Comparison of ENCODE assay signal across 17 mouse cellular contexts in genomic region chr15:8738156-8738555, GRCm38 (mm10). TPM values are rescaled to one million over a fixed set of nuclear protein-coding genes. Genes with fewer than 3 reads are reported as not detected.
A peak's percentile ranks its signal among the peaks of the same experiment; 100 is the strongest.
DNase-seq lines count a peak whose midpoint lies in the region; ATAC-seq lines count a peak whose summit lies in the region.
"Had no signal": no experiment of that assay in that cellular context is flagged by ENCODE, and none has a peak within 500 bp of the region (broad histone marks: within the 10 kb centered on the region; RNA-seq: fewer than 3 reads in every experiment).

No protein-coding gene starts in this region.

- no peaks in the 10 kb centered on the region for H3K9me3 ChIP-seq in forebrain, embryonic 15.5 days
- no peaks in the 10 kb centered on the region for H3K9me3 ChIP-seq in forebrain, embryonic 13.5 days (replicated peaks)
- H3K9me3 ChIP-seq in midbrain, embryonic 11.5 days (ENCODE audit: control insufficient read depth, low read length): no peaks in the 10 kb centered on the region
- no peaks in the 10 kb centered on the region for H3K9me3 ChIP-seq in midbrain, embryonic 13.5 days
- no peaks in the 10 kb centered on the region for H3K9me3 ChIP-seq in kidney, embryonic 15.5 days (replicated peaks)
- H3K9me3 ChIP-seq: heart, embryonic 15.5 days; hindbrain, embryonic 15.5 days; midbrain, embryonic 10.5 days had no signal

- no peak overlapping the region for H3K9ac ChIP-seq in forebrain, embryonic 15.5 days (replicated peaks)
- H3K9ac ChIP-seq in forebrain, embryonic 13.5 days: no peak overlapping the region
- no peak overlapping the region for H3K9ac ChIP-seq in midbrain, embryonic 11.5 days (ENCODE audit: low read length)
- H3K9ac ChIP-seq in midbrain, embryonic 13.5 days (replicated peaks): no peak overlapping the region
- no peak overlapping the region for H3K9ac ChIP-seq in kidney, embryonic 15.5 days
- H3K9ac ChIP-seq: heart, embryonic 15.5 days; hindbrain, embryonic 15.5 days had no signal

- H3K4me3 ChIP-seq in forebrain, embryonic 15.5 days: no peak overlapping the region
- no peak overlapping the region for H3K4me3 ChIP-seq in forebrain, embryonic 13.5 days
- no peak overlapping the region for H3K4me3 ChIP-seq in midbrain, embryonic 11.5 days (ENCODE audit: low read depth, low read length)
- no peak overlapping the region for H3K4me3 ChIP-seq in midbrain, embryonic 13.5 days (replicated peaks)
- H3K4me3 ChIP-seq in kidney, embryonic 15.5 days (replicated peaks): no peak overlapping the region
- H3K4me3 ChIP-seq: heart, embryonic 15.5 days; hindbrain, embryonic 15.5 days; midbrain, embryonic 10.5 days had no signal

- no peaks in the 10 kb centered on the region for H3K27me3 ChIP-seq in forebrain, embryonic 15.5 days
- H3K27me3 ChIP-seq in forebrain, embryonic 13.5 days: no peaks in the 10 kb centered on the region
- H3K27me3 ChIP-seq in midbrain, embryonic 11.5 days (ENCODE audit: control insufficient read depth, insufficient read depth, low read length): no peaks in the 10 kb centered on the region
- no peaks in the 10 kb centered on the region for H3K27me3 ChIP-seq in midbrain, embryonic 13.5 days
- no peaks in the 10 kb centered on the region for H3K27me3 ChIP-seq in kidney, embryonic 15.5 days
- H3K27me3 ChIP-seq: heart, embryonic 15.5 days; hindbrain, embryonic 15.5 days; Patski had no signal

- DNase-seq in midbrain, embryonic 11.5 days (ENCODE audit: low spot score, missing footprints): peak; percentile 37
- DNase-seq in cerebellum, postnatal 10 days: peak; percentile 80 to 81
- no peak for DNase-seq in embryo, embryonic 11 days
- DNase-seq in left cerebral cortex, adult 18-20 months (ENCODE audit: low spot score in 2 of 2): no peak
- DNase-seq: heart, adult 11 months; kidney, adult 8-10 months; lung, postnatal 14 days; thymus, postnatal 14 days had no signal

- no peak overlapping the region for H3K27ac ChIP-seq in forebrain, embryonic 15.5 days (replicated peaks)
- no peak overlapping the region for H3K27ac ChIP-seq in forebrain, embryonic 13.5 days
- H3K27ac ChIP-seq in midbrain, embryonic 11.5 days (ENCODE audit: low read depth, low read length): no peak overlapping the region
- no peak overlapping the region for H3K27ac ChIP-seq in midbrain, embryonic 13.5 days
- no peak overlapping the region for H3K27ac ChIP-seq in kidney, embryonic 15.5 days
- H3K27ac ChIP-seq: heart, embryonic 15.5 days; hindbrain, embryonic 15.5 days; midbrain, embryonic 10.5 days; stomach, postnatal 0 days had no signal

- ATAC-seq in forebrain, embryonic 15.5 days (replicated peaks): 0 out of 2 replicates have a peak, but pooled peaks have one; percentile 51
- ATAC-seq in forebrain, embryonic 13.5 days: no peak
- no peak for ATAC-seq in midbrain, embryonic 11.5 days (ENCODE audit: low FRiP score)
- ATAC-seq in midbrain, embryonic 13.5 days: no peak
- no peak for ATAC-seq in kidney, embryonic 15.5 days (replicated peaks; ENCODE audit: low FRiP score)
- ATAC-seq: Patski had no signal

- WGBS in forebrain, embryonic 15.5 days: 63% methylated on average over 5 of the region's 5 CpGs
- WGBS in forebrain, embryonic 13.5 days: 81% methylated on average over 5 of the region's 5 CpGs
- WGBS in midbrain, embryonic 11.5 days: 96% methylated on average over 5 of the region's 5 CpGs
- 88% methylated on average over 5 of the region's 5 CpGs for WGBS in midbrain, embryonic 13.5 days
- WGBS in kidney, embryonic 15.5 days: 83% methylated on average over 5 of the region's 5 CpGs

- no peak overlapping the region for H3K4me2 ChIP-seq in forebrain, embryonic 15.5 days (replicated peaks)
- no peak overlapping the region for H3K4me2 ChIP-seq in forebrain, embryonic 13.5 days
- no peak overlapping the region for H3K4me2 ChIP-seq in midbrain, embryonic 11.5 days
- H3K4me2 ChIP-seq in midbrain, embryonic 13.5 days (replicated peaks): no peak overlapping the region
- H3K4me2 ChIP-seq in kidney, embryonic 15.5 days: no peak overlapping the region
- H3K4me2 ChIP-seq: heart, embryonic 15.5 days; hindbrain, embryonic 15.5 days had no signal

- H3K36me3 ChIP-seq in forebrain, embryonic 15.5 days: no peaks in the 10 kb centered on the region
- H3K36me3 ChIP-seq in forebrain, embryonic 13.5 days (ENCODE audit: poor library complexity, severe bottlenecking): no peaks in the 10 kb centered on the region
- H3K36me3 ChIP-seq in midbrain, embryonic 11.5 days (ENCODE audit: control insufficient read depth, insufficient read depth, low read length): no peaks in the 10 kb centered on the region
- no peaks in the 10 kb centered on the region for H3K36me3 ChIP-seq in midbrain, embryonic 13.5 days
- H3K36me3 ChIP-seq in kidney, embryonic 15.5 days: no peaks in the 10 kb centered on the region
- H3K36me3 ChIP-seq: heart, embryonic 15.5 days; hindbrain, embryonic 15.5 days; midbrain, embryonic 10.5 days had no signal

- H3K4me1 ChIP-seq in forebrain, embryonic 15.5 days: 0 out of 2 replicates have a peak, but pooled peaks cover 6% of the 10 kb centered on the region
- peaks cover 11% of the 10 kb centered on the region for H3K4me1 ChIP-seq in forebrain, embryonic 13.5 days
- 0 out of 2 replicates have a peak, but pooled peaks cover 3% of the 10 kb centered on the region for H3K4me1 ChIP-seq in midbrain, embryonic 11.5 days (ENCODE audit: control insufficient read depth, insufficient read depth, low read length)
- 0 out of 2 replicates have a peak, but pooled peaks cover 2% of the 10 kb centered on the region for H3K4me1 ChIP-seq in midbrain, embryonic 13.5 days (replicated peaks)
- H3K4me1 ChIP-seq in kidney, embryonic 15.5 days: peaks cover 14% of the 10 kb centered on the region
- H3K4me1 ChIP-seq: heart, embryonic 15.5 days; hindbrain, embryonic 15.5 days had no signal

RNA-seq across cellular contexts. Expression of gene Slc1a3, which starts 27.6 kb away (rescaled TPM):
- polyA plus RNA-seq in forebrain, embryonic 15.5 days (2015; fragmentation: Nextera tagmentation; extraction: Ambion mirVana): 116 and 123 TPM in 2 replicates
- 75.9 and 79.2 TPM in 2 replicates for polyA plus RNA-seq in forebrain, embryonic 13.5 days (2015; fragmentation: Nextera tagmentation; extraction: Ambion mirVana)
- 33.5 and 39.5 TPM in 2 replicates for polyA plus RNA-seq in midbrain, embryonic 11.5 days (2014; fragmentation: Nextera tagmentation; extraction: Ambion mirVana)
- polyA plus RNA-seq in midbrain, embryonic 13.5 days (2015; fragmentation: Nextera tagmentation; extraction: Ambion mirVana): 76.4 and 85.4 TPM in 2 replicates
- polyA plus RNA-seq in kidney, embryonic 15.5 days (2015; fragmentation: Nextera tagmentation; extraction: Ambion mirVana): 16.6 and 17.8 TPM in 2 replicates
- 100 to 1,000 TPM; 263 to 298 TPM for total RNA-seq in left cerebral cortex, adult 18-20 months (2021)

Comparison
In these comparisons a context has a peak if more than half of its experiments do, and no peak if none do; other contexts are left out.
1. DNase-seq: peak in midbrain, embryonic 11.5 days (single experiment) and cerebellum, postnatal 10 days (2 of 2); none in embryo, embryonic 11 days (single experiment) and left cerebral cortex, adult 18-20 months (0 of 2).